ENCODE assay signal across 17 mouse cellular contexts in the genomic region with DNA sequence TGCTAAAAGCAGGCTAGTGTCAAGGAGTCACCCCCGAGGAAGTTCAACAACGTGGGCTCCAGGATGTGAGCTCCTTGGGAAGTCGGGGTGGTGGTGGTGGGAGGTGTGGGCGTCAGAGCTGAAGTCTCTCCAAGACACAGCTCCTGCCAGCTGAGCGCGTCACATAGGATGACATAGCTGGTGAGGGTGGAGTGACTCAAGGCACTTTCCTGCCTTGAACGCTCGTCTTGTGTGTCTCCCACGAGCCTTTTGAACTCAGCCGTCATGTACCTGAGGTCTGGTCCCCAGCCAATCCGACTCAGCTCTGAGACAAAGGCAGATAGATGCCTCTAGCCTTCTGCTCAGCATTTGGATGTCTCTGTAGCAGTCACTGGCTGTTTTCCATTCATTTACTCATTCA.
DNase-seq lines count a peak whose midpoint lies in the region; ATAC-seq and TF ChIP-seq lines count a peak whose summit lies in the region.
"Had no signal": no experiment of that assay in that cellular context is flagged by ENCODE, and none has a peak within 500 bp of the region (broad histone marks: within the 10 kb centered on the region; RNA-seq: fewer than 3 reads in every experiment).

No protein-coding gene starts in this region.

- 0 out of 2 replicates have a peak, but pooled peaks cover 5% of the 10 kb centered on the region for H3K9me3 ChIP-seq in forebrain, postnatal 0 days (ENCODE audit: low read length)
- 0 out of 2 replicates have a peak, but pooled peaks cover 5% of the 10 kb centered on the region for H3K9me3 ChIP-seq in forebrain, embryonic 12.5 days
- H3K9me3 ChIP-seq in lung, postnatal 0 days (ENCODE audit: low read length), result no peaks in the 10 kb centered on the region
- H3K9me3 ChIP-seq: heart, embryonic 15.5 days had no signal

- no peaks in the 10 kb centered on the region for H3K27me3 ChIP-seq in forebrain, postnatal 0 days (ENCODE audit: insufficient read depth, low read length)
- peaks cover 4% of the 10 kb centered on the region for H3K27me3 ChIP-seq in forebrain, embryonic 12.5 days
- H3K27me3 ChIP-seq in lung, postnatal 0 days (replicated peaks; ENCODE audit: insufficient read depth, low read length), result no peaks in the 10 kb centered on the region

- DNase-seq in forebrain, postnatal 0 days, result peak; percentile 34
- no peak for DNase-seq in lung, postnatal 0 days (ENCODE audit: low spot score)
- DNase-seq in lung, postnatal 25 days (ENCODE audit: low spot score), result no peak
- peak; percentile 23 to 45 for DNase-seq in right cerebral cortex, postnatal 36 days (ENCODE audit: low spot score in 2 of 2)
- no peak for DNase-seq in thymus, postnatal 4 days
- no peak for DNase-seq in urinary bladder, adult 2 months (ENCODE audit: low spot score)
- DNase-seq: adrenal gland, postnatal 10 days; cerebellum, adult 11-12 months; cerebellum, postnatal 25 days; heart, adult 18-20 months; kidney, adult 9 months; kidney, postnatal 36 days; midbrain, embryonic 14.5 days had no signal

- no peak overlapping the region for H3K4me2 ChIP-seq in forebrain, postnatal 0 days (ENCODE audit: low read depth)
- H3K4me2 ChIP-seq in forebrain, embryonic 12.5 days, result no peak overlapping the region
- no peak overlapping the region for H3K4me2 ChIP-seq in lung, postnatal 0 days (replicated peaks; ENCODE audit: low read depth, low read length)
- H3K4me2 ChIP-seq: heart, embryonic 15.5 days had no signal

- TF ChIP-seq EP300 in lung, postnatal 0 days (IDR thresholded peaks at IDR 0.05), result no peak

- TF ChIP-seq CTCF in forebrain, postnatal 0 days (IDR thresholded peaks at IDR 0.05; ENCODE audit: low read depth), result no peak
- TF ChIP-seq CTCF in lung, postnatal 0 days (IDR thresholded peaks at IDR 0.05), result no peak

- H3K4me3 ChIP-seq in forebrain, postnatal 0 days (ENCODE audit: low read depth, low read length), result no peak overlapping the region
- H3K4me3 ChIP-seq in forebrain, embryonic 12.5 days (replicated peaks), result no peak overlapping the region
- no peak overlapping the region for H3K4me3 ChIP-seq in lung, postnatal 0 days (ENCODE audit: low read depth, low read length)
- H3K4me3 ChIP-seq: heart, embryonic 15.5 days had no signal

- no peaks in the 10 kb centered on the region for H3K4me1 ChIP-seq in forebrain, postnatal 0 days (ENCODE audit: insufficient read depth)
- no peaks in the 10 kb centered on the region for H3K4me1 ChIP-seq in forebrain, embryonic 12.5 days
- no peaks in the 10 kb centered on the region for H3K4me1 ChIP-seq in lung, postnatal 0 days (ENCODE audit: insufficient read depth, low read depth, low read length)

- 52% methylated on average over 11 of the region's 11 CpGs for WGBS in forebrain, postnatal 0 days
- WGBS in forebrain, embryonic 12.5 days, result 84% methylated on average over 11 of the region's 11 CpGs
- WGBS in lung, postnatal 0 days, result 32% methylated on average over 11 of the region's 11 CpGs

- no peak overlapping the region for H3K9ac ChIP-seq in forebrain, postnatal 0 days
- no peak overlapping the region for H3K9ac ChIP-seq in forebrain, embryonic 12.5 days
- H3K9ac ChIP-seq in lung, postnatal 0 days (replicated peaks; ENCODE audit: low read depth), result no peak overlapping the region
- H3K9ac ChIP-seq: heart, embryonic 15.5 days had no signal

- H3K27ac ChIP-seq in forebrain, postnatal 0 days (ENCODE audit: low read depth, low read length), result no peak overlapping the region
- no peak overlapping the region for H3K27ac ChIP-seq in forebrain, embryonic 12.5 days
- no peak overlapping the region for H3K27ac ChIP-seq in lung, postnatal 0 days (ENCODE audit: low read length)
- H3K27ac ChIP-seq: heart, embryonic 15.5 days had no signal

- H3K36me3 ChIP-seq in forebrain, postnatal 0 days (ENCODE audit: insufficient read depth), result no peaks in the 10 kb centered on the region
- no peaks in the 10 kb centered on the region for H3K36me3 ChIP-seq in forebrain, embryonic 12.5 days (replicated peaks)
- H3K36me3 ChIP-seq in lung, postnatal 0 days (ENCODE audit: insufficient read depth, low read length), result no peaks in the 10 kb centered on the region
- H3K36me3 ChIP-seq: heart, embryonic 15.5 days had no signal

- no peak; the same call in 1 of the 2 replicates for ATAC-seq in forebrain, postnatal 0 days
- no peak for ATAC-seq in forebrain, embryonic 12.5 days (ENCODE audit: low FRiP score)
- ATAC-seq in lung, postnatal 0 days, result peak; percentile 43; the same call in 1 of the 2 replicates
- ATAC-seq in granulocyte monocyte progenitor cell, adult 5-6 weeks (replicated peaks; ENCODE audit: poor library complexity, severe bottlenecking), result peak; percentile 9; the same call in 1 of the 2 replicates
- ATAC-seq: forebrain, embryonic 14.5 days had no signal

Comparison
In these comparisons a context has a peak if more than half of its experiments do, and no peak if none do; other contexts are left out.
1. ATAC-seq: peak in lung, postnatal 0 days (single experiment) and granulocyte monocyte progenitor cell, adult 5-6 weeks (single experiment); none in forebrain, postnatal 0 days (single experiment) and forebrain, embryonic 12.5 days (single experiment).
2. DNase-seq: peak in forebrain, postnatal 0 days (single experiment) and right cerebral cortex, postnatal 36 days (2 of 2); none in lung, postnatal 0 days (single experiment), lung, postnatal 25 days (single experiment), thymus, postnatal 4 days (single experiment) and urinary bladder, adult 2 months (single experiment).